Mouse (Mus musculus): ENCODE measurements around the gene Snx25.

Snx25 gene

DNA sequence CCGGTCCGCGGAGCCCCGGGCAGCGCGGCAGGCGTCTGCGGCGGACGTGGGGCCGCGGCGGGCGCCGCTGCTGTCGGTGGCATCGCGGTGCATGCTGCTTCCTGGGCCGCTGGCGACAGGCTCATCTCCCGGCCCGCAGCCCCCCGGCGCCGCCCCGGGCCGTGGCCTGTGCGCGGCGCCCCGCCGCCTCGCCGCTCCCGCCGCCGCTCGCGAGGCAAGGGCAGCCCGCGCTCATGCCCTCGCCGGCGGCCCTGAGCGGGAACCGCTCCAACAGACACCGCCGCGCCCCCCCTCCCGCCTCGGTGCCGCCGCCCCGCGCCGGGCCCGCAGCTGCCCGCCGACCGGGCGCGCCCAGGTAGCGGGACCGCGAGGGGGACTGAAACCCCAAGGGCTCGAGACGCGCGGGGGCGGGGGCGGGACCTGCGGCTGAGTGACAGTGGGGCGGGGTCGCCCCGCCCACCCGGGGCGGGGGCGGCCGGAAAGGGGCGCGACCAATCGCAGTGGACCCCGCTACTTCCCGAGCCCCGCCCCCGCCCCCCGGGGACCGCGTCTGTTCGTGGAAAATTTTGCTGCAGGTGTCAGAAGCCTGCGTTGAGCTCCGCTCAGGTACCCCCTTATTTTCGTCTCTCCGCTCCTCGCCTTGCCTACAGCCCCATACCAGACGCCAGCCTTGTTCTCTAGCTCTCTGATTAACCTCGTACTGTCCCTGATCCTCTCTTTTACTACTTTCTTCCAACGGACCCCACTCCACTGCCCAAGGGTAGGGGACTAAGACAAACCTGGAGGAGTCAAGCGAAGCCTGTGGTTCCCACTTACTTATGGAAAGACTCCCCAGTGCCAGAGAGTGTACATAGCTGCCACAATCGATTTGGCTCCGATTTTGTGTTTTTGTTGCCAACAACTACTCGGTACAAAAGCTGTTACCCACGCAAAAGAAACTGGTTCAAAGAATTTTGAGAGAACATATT, at the start of gene Snx25:
TSS of gene Snx25 (minus strand) at position 96 of the 968 bp plus-strand sequence.
- ChIA-PET POLR2A (interaction anchor here in 3 of 4 experiments (0.6 to 4.1 kb wide), 10 partner anchors 11 to 465 kb away, joined by 3 to 43 read pairs (median 6); partner anchors contain the start of genes Slc25a4 (in 2 of the 3), 1700029J07Rik (in 1 of the 3), Casp3 (in 1 of the 3) and Primpol (in 1 of the 3)), CTCF (interaction anchor here in 2 of 4 experiments (0.6 to 1.2 kb wide), 3 partner anchors 31 to 181 kb away, joined by 3 to 5 read pairs (median 3); no protein-coding TSS in a partner anchor)

DNA sequence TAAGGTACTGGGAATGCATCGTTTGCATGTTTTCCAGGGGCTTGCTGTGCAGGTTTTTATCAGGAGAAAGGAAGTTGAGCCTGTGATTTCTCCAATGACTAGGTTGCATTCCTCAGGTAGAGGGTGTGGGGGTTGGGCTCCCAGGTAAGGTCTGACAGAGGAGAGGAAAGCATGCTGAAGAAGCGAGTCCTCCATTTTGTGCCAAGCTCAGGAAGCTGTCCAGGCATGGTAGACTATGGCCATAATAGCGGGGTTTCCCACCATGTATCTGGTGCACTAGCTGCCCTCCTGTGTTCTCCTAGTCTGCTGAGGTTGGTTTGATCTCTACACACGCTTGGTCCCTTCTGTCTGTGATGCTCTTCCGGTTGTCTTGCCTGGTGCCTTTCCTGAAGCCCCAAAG, 45.7 kb upstream of the Snx25 start:
- ChIA-PET POLR2A (interaction anchor here in 2 of 4 experiments (1.8 to 8.2 kb wide), 2 partner anchors 12 to 13 kb away, joined by 8 to 54 read pairs; partner anchors contain the start of gene Slc25a4 (in 2 of the 2)), CTCF (interaction anchor here in 1 of 4 experiments (0.6 kb wide), 1 partner anchor 195 kb away, joined by 3 read pairs; no protein-coding TSS in a partner anchor)

DNA sequence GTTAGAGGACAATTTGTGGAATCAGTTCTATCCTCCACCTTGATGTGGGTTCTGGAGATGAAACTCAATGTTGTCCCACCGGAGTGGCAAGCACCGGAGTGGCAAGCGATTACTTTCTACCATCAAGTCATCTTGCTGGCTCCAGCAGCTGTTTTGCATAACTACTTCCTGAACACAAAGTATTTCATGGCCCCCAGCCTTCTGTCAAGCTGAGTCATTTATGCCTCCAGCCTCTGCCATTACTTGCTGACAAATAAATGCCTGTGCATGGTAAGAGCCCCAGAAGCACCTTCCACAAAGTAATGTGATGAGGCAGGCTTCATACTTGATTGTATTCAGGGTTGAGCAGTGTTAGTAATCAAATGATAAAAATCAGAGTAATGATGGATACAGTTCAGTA, 44.9 kb upstream of the Snx25 start:
- POLR2A ChIA-PET: interaction anchor here in 2 of 4 experiments (1.0 to 8.2 kb wide), 2 partner anchors 13 to 14 kb away, joined by 6 to 54 read pairs; partner anchors contain the start of gene Slc25a4 (in 2 of the 2)
- CTCF ChIA-PET: no interaction called here

DNA sequence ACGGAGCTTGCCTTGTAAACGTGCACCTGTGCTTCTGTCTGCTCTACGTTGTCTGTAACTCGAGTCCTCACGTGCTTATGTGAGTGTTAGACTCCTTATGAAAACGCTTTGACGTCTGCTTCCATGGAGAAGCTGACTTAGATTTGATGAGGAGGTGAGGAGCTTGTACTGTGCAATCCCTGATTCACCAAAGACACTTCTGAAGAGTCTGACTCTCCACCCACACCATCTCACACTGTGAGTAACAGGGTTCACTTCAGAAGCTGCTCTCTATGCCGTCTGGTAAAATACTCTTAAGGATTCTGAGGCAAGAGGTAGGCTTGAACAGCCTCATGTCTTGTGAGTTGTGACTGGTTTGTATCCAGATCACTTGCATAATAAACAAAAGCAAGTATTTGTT, 41.1 kb upstream of the Snx25 start:
- ChIA-PET POLR2A (interaction anchor here in 2 of 4 experiments (0.6 to 1.5 kb wide), 5 partner anchors 12 to 336 kb away, joined by 3 to 5 read pairs (median 3); partner anchors contain the start of genes Slc25a4 (in 2 of the 2), 1700029J07Rik (in 1 of the 2) and Ufsp2 (in 1 of the 2)), CTCF (no interaction called here)

GRCm38 (mm10) chr8:46185361-46185760, 33.4 kb upstream of the Snx25 start:
- ChIA-PET CTCF (interaction anchor here in 1 of 4 experiments (0.7 kb wide), 1 partner anchor 10 kb away, joined by 3 read pairs; no protein-coding TSS in a partner anchor), POLR2A (interaction anchor here in 1 of 4 experiments (1.5 kb wide), 1 partner anchor 10 kb away, joined by 5 read pairs; no protein-coding TSS in a partner anchor)

- ChIA-PET POLR2A (interaction anchor here in 1 of 4 experiments (0.9 to 3.2 kb wide), 2 partner anchors 8 to 16 kb away, joined by 3 to 12 read pairs; no protein-coding TSS in a partner anchor), CTCF (no interaction called here)
These were observed 28.2 kb upstream of the Snx25 start for GRCm38 (mm10) chr8:46180136-46180535.

DNA sequence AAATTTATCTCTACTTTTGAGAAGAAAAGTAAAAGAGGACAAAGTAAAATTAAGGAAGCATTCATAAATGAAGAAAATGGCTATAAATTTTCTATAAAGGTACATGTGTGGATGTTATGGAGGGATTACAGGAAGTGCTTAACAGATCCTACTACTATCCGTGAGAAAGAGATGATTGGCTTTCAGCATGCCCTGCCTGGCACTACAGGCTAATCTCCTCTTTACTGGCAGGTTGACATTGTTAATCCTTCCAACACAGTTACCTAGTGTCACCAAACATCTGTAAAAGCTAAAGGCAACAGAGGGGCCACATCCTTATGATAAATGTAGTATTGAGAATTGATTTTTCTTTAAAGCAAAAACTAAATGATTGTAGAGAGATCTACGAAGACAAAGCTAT, 21.7 kb upstream of the Snx25 start:
- POLR2A ChIA-PET: interaction anchor here in 2 of 4 experiments (0.6 to 2.0 kb wide), 2 partner anchors 10 kb away, joined by 5 to 12 read pairs; no protein-coding TSS in a partner anchor
- CTCF ChIA-PET: no interaction called here

DNA sequence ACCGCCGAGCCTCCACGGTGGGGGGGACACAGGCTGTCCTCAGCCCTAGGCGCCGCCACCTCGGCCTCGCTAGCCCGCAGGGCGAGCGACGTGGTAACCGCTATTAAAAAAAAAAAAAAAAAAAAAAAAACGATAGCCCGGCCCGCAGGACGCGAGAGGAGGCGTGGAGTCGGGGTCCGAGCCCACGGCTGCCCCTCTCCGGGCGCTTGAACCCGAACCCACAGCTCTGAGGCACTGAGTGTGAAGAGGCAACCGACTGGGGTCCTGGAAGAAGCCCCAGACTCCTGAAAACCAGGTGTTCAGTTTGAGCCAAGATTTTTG, 11.9 kb upstream of the Snx25 start:
- POLR2A ChIA-PET: interaction anchor here (0.7 to 4.5 kb wide), 40 partner anchors 8 to 556 kb away, joined by 3 to 43 read pairs (median 5); partner anchors contain the start of genes Cfap97 (in 3 of the 4), 1700029J07Rik (in 2 of the 4), Casp3 (in 2 of the 4) and Primpol (in 2 of the 4)
- CTCF ChIA-PET: interaction anchor here in 3 of 4 experiments (0.6 to 1.0 kb wide), 3 partner anchors 10 to 407 kb away, joined by 3 to 5 read pairs (median 4); partner anchors contain the start of gene Lrp2bp (in 1 of the 3)

DNA sequence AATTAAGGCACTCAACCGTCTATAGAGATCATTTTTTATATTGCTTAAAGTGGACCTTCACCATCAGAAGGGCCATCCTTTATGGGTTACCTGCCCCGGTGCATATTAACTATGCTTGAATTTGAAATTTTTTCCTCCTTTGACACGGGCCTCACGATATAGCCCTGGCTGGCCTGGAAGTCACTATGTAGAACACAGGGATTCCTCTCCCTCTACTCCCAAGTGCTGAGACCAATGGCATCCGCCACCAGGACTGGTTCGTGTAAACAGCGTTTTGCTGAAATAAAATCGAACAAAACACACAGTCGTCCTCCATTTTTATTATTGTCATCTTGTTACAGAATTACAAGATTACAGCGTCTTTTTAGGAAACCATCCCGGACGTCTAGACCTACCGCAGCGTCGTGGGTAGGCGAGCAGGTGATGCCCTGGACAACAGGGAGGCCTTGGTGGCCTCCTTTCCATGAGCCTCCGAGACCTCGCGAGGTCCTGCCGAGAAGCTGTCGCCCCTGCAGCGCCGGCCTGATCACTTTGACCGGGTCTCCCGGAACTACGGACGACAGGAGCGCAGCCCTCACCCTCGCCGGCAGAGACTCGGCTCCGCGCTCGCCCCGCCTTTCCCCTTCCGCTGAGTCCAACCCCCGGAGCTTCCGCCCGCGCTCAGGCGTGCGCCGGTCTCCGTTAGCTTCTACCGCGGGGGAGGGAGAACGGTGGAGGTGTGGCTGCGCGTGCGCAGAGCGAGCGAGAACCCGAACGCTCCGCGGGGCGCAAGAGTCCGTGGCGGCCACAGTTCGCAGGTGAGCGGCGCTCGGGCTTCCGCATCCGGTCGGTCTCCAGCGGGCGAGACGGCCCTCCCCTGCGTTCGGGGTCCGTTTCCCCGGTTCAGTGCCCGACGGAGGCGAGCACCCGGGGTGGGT, 11.3 kb upstream of the Snx25 start:
- POLR2A ChIA-PET: interaction anchor here (0.6 to 4.5 kb wide), 46 partner anchors 9 to 556 kb away, joined by 3 to 43 read pairs (median 4); partner anchors contain the start of genes Cfap97 (in 3 of the 4), Slc25a4 (in 3 of the 4), 1700029J07Rik (in 2 of the 4) and Casp3 (in 2 of the 4)
- CTCF ChIA-PET: interaction anchor here in 3 of 4 experiments (0.5 to 1.0 kb wide), 5 partner anchors 10 to 408 kb away, joined by 3 to 5 read pairs (median 4); partner anchors contain the start of gene Lrp2bp (in 1 of the 3)

GRCm38 (mm10) chr8:46153042-46153441, 1.1 kb upstream of the Snx25 start:
- CTCF ChIA-PET: interaction anchor here in 3 of 4 experiments (0.6 to 1.2 kb wide), 4 partner anchors 10 to 182 kb away, joined by 3 to 5 read pairs (median 3); no protein-coding TSS in a partner anchor
- POLR2A ChIA-PET: interaction anchor here in 3 of 4 experiments (0.6 to 4.1 kb wide), 8 partner anchors 10 to 464 kb away, joined by 3 to 43 read pairs (median 8); partner anchors contain the start of genes Slc25a4 (in 2 of the 3), 1700029J07Rik (in 1 of the 3), Casp3 (in 1 of the 3) and Primpol (in 1 of the 3)

DNA sequence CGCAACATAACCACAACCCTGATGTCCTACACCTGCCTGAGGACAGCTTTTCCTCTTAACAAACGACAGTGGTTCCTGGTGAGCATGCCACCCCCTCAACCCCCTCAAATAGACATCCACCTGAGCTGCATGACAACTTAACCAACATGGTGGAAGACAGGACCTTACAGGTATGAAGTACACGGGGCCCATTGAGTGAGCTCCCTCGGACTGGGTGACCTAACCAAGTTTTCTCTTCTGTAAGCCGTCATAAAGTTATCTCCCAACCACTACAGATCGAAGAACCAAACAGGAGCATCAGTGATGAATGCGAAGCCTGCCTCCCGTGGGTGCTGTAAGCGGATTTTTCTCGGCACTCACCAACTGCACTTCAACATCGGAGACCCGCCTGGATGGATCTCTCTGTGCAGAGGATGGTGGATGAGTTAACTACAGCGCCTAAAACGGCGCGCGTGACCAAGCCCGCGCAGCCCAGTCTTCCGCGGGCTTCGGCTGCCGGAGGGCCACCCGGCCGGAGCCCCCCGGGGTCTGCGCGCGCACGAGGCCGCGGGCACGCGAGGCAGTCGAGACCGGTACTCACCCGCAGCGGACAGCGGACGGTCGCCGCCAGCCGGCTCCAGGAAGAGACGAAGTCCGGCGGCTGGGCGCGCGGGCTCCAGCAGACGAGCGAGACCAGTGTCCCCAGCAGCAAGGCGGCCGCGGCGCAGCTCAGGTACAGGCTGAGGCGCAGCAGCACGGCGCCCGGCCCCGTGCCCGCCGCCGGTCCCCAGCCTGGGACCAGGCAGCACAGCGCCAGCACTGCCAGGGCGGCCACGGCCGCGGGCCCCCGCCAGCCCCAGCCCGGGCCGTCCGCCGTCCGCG, 527 bp downstream of the Snx25 start, which contains the start of gene Cfap97:
TSS of gene Cfap97 (plus strand) at position 570 of the 861 bp plus-strand sequence.
- POLR2A ChIA-PET: interaction anchor here in 3 of 4 experiments (0.7 to 4.1 kb wide), 10 partner anchors 9 to 189 kb away, joined by 3 to 43 read pairs (median 5); partner anchors contain the start of gene Slc25a4 (in 2 of the 3)

DNA sequence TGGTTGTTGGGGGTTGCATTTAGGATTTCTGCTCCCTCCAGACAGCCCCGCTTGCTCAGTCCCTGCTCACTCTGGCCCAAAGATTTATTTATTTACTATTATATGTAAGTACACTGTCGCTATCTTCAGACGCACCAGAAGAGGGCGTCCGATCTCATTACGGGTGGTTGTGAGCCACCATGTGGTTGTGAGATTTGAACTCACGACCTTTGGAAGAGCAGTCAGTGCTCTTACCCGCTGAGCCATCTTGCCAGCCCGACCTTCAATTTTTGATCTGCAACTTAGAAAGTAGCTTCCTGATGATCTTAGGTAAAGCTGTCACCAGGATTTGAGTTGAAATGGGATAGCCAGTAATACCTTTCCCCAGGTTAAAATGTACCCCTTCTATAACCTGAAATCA, 2.2 kb downstream of the Snx25 start:
- ChIA-PET POLR2A (interaction anchor here in 2 of 4 experiments (0.9 to 1.9 kb wide), 2 partner anchors 14 kb away, joined by 3 to 7 read pairs; no protein-coding TSS in a partner anchor), CTCF (no interaction called here)

More for the DNA sequence above, 527 bp downstream of the Snx25 start, which contains the start of gene Cfap97:
- CTCF ChIA-PET: no interaction called here

DNA sequence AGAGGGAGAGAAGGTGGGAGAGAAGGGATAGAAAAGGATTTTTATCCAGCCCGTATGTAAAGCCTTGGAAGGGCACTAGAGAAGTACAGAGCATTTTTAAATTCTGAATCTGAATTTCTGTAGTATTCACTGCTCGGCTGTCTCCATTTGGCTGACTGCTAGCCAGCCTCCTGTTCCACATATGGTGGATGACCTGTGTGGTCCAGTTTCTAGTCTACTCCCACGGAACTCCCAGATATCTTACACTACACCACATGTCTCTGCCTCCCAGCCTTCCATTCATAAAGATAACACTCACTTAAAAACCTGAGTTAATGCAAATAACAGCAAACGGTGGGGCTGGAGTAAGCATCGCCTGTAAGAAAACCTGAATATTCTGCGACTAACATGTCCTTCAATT, 2.7 kb downstream of the Snx25 start:
- ChIA-PET CTCF (no interaction called here), POLR2A (interaction anchor here in 2 of 4 experiments (0.7 to 0.9 kb wide), 3 partner anchors 14 to 1177 kb away, joined by 3 read pairs; no protein-coding TSS in a partner anchor)

DNA sequence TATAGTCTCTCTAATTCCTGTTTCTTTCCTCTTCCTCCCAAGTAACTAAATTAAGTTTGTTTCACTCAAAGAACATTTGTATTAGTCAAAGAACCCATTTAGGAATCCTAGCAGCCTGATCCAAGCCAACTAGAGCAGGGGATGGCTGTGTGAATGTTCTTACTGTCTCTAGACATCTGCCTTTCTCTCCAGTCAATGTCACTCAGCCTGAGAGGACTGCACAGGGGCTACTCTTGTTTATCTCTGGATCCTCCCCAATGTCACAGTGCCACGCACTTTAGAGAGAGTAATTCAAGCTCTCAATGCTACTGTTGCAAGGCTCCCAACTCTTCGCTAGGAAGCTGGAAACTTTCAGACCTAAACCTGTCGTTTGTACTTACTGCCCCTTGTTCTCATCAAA, 5.8 kb downstream of the Snx25 start:
- POLR2A ChIA-PET: no interaction called here
- CTCF ChIA-PET: no interaction called here

DNA sequence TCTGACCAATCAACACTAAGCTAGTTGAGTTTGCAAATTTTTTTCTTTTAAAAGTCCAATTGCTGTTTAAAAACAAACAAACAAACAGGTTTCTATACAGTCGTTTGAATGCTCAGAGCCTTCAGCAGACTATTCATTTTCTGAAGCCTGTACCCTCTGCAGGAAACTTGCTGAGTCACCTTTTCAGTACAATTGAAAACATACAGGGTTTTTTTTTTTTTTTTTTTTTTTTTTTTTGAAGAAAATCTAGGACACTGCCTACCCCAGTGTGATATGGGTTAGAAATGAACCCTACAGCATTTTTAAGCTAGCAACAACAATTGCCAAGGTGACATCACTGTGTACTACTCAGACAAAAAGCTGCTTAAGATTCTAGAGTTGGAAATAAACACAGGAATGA, 8.0 kb downstream of the Snx25 start:
- ChIA-PET CTCF (interaction anchor here in 3 of 4 experiments (0.6 to 1.0 kb wide), 4 partner anchors 31 to 1227 kb away, joined by 3 to 6 read pairs (median 4); no protein-coding TSS in a partner anchor), POLR2A (interaction anchor here in 3 of 4 experiments (0.6 to 1.7 kb wide), 10 partner anchors 19 to 347 kb away, joined by 3 to 5 read pairs (median 4); partner anchors contain the start of gene Slc25a4 (in 1 of the 3))

GRCm38 (mm10) chr8:46143470-46143869, 8.5 kb downstream of the Snx25 start:
- ChIA-PET POLR2A (interaction anchor here (0.6 to 1.7 kb wide), 15 partner anchors 8 to 1851 kb away, joined by 3 to 7 read pairs (median 4); partner anchors contain the start of genes Casp3 (in 1 of the 4), Cfap97 (in 1 of the 4), Lrp2bp (in 1 of the 4) and Primpol (in 1 of the 4)), CTCF (interaction anchor here in 2 of 4 experiments (0.7 to 1.0 kb wide), 2 partner anchors 30 to 1227 kb away, joined by 3 to 6 read pairs; no protein-coding TSS in a partner anchor)

All from embryonic stem cell, embryonic (primary cell).